Mouse (Mus musculus) liver, postnatal 0 days (tissue): ENCODE measurements around the gene Fam84a. TPM values are rescaled to one million over a fixed set of nuclear protein-coding genes. Genes with fewer than 3 reads are reported as not detected.

Experiments used
- ATAC-seq: fragments of 200-750 bp; cut with Nextera tagmentation; 2 replicates; pipeline ENCODE4 v1.8.0; 2017; ENCODE audit warnings: mild to moderate bottlenecking, moderate library complexity
- DNase-seq: peaks from one replicate; pipeline ENCODE4 v3.0.0-alpha.2; 2016
- H3K27ac ChIP-seq: fragments of 300-500 bp; sonication (generic); 2 replicates; pipeline ENCODE4 v1.5.1; 2014; ENCODE audit warnings: antibody characterized with exemption, moderate library complexity, mild to moderate bottlenecking, low read depth
- H3K27me3 ChIP-seq: fragments of 300-500 bp; sonication (generic); 2 replicates; pipeline ENCODE4 v1.6.1; 2014; ENCODE audit warnings: low read length, control low read depth, mixed read lengths; ENCODE audit not compliant: insufficient read depth
- H3K36me3 ChIP-seq: fragments of 300-500 bp; sonication (generic); replicated peaks from 2 replicates; pipeline ENCODE4 v1.6.1; 2014; ENCODE audit warnings: mild to moderate bottlenecking, control low read depth, low read length, moderate library complexity, mixed read lengths; ENCODE audit not compliant: insufficient read depth
- H3K4me1 ChIP-seq: fragments of 300-500 bp; sonication (generic); 2 replicates; pipeline ENCODE4 v1.6.1; 2014; ENCODE audit warnings: antibody characterized with exemption, mild to moderate bottlenecking, control low read depth; ENCODE audit not compliant: insufficient read depth
- H3K4me2 ChIP-seq: fragments of 300-500 bp; sonication (generic); 2 replicates; pipeline ENCODE4 v1.6.1; 2014; ENCODE audit warnings: low read depth, mild to moderate bottlenecking, low read length, moderate library complexity, mixed read lengths
- H3K4me3 ChIP-seq: fragments of 300-500 bp; sonication (generic); 2 replicates; pipeline ENCODE4 v1.5.1; 2014; ENCODE audit warnings: low read depth, low read length
- H3K9ac ChIP-seq: fragments of 300-500 bp; sonication (generic); replicated peaks from 2 replicates; pipeline ENCODE4 v1.6.1; 2014; ENCODE audit warnings: mild to moderate bottlenecking, moderate library complexity
- H3K9me3 ChIP-seq: fragments of 300-500 bp; sonication (generic); 2 replicates; pipeline ENCODE4 v1.6.1; 2016; ENCODE audit warnings: mild to moderate bottlenecking, control low read depth, low read length, mixed read lengths
- CTCF ChIP-seq: sonication (generic); IDR thresholded peaks from 2 replicates; pipeline ENCODE4 v1.5.1; 2016; ENCODE audit warnings: antibody characterized with exemption, low read depth
- EP300 ChIP-seq: IDR thresholded peaks from 2 replicates; pipeline ENCODE4 v1.6.1; 2016; ENCODE audit warnings: antibody characterized with exemption, low read depth, mild to moderate bottlenecking
- WGBS: fragments of 180-500 bp; shearing (Covaris S2); extraction: QIAGEN DNeasy Blood & Tissue Kit; methylation state at CpG from one replicate; pipeline ENCODE4 v1.1.7; 2014; ENCODE audit not compliant: insufficient replicate concordance; 5-methylcytosine and 5-hydroxymethylcytosine counted together
- polyA plus RNA-seq: library from polyadenylated mRNA; unstranded; fragments of >200 nt; fragmentation: Nextera tagmentation; extraction: Ambion mirVana; gene quantifications from 2 replicates; pipeline ENCODE4 v1.2.1, GENCODE M21; 2015

The Fam84a gene
- 3.1 and 3.5 TPM in 2 replicates for polyA plus RNA-seq

DNA sequence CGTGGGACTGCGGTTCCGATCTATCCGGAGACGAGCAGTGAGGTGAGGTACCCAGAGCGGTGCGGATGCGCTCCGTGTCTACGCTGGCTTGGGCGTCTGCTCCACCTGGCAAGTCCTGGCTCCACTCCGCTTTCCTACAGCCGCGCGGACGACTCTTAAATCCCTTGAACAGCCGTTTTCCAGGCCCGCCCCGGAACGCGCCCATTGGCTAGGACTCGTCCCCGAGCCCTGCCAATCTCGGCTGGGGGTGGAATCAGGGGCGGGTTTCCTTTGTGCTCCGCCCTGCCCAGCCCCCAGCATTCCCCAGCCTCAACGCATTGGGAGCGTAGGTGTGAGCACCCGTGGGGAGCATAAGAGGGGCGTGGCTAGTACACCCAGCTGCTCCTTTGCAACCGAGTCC is at the start of gene Fam84a:
Fam84a (minus strand) TSS at position 134 of the 400 bp plus-strand sequence.
- peaks cover 30% of the 10 kb centered on the region for H3K27me3 ChIP-seq
- peak; percentile 94 for ATAC-seq
- 5% methylated on average over 31 of the region's 31 CpGs for WGBS

DNA sequence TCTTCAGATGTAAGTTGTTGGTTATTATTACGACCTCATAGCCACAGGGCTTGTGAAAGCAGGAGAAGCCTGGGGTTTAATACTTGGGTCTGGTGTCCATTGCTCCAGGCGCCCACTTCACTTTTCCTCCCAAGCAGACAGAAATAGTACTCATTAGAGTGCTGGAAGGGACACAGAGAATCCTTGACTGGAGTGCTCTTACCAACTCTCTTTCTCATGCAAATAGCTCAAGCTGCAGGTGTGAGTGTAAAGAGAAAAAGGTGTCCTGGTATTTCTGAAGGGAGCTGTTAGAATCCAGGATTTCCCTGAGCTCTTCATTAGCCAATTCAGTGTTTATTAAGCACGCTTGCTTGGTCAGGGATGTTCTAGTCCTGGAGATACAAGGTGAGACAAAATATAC is 43.6 kb upstream of the Fam84a start:
- TF ChIP-seq EP300 = no peak
- Histone ChIP-seq H3K9me3 (no peaks in the 10 kb centered on the region), H3K27ac (no peak overlapping the region), H3K4me2 (no peak overlapping the region), H3K4me3 (no peak overlapping the region), H3K9ac (no peak overlapping the region), H3K4me1 (no peaks in the 10 kb centered on the region), H3K27me3 (no peaks in the 10 kb centered on the region), H3K36me3 (no peaks in the 10 kb centered on the region)
- no peak for ATAC-seq
- DNase-seq = no peak
- 54% methylated on average over 3 of the region's 3 CpGs for WGBS

More for the DNA sequence above, at the start of gene Fam84a:
- DNase-seq = peak; percentile 83
- H3K9ac ChIP-seq = no peak within 1 kb of the TSS
- peak within 1 kb of the TSS; percentile 76 for H3K4me2 ChIP-seq
- H3K27ac ChIP-seq = no peak within 1 kb of the TSS
- TF ChIP-seq EP300 (no peak), CTCF (no peak)
- H3K36me3 ChIP-seq = no peaks in the 10 kb centered on the region
- no peaks in the 10 kb centered on the region for H3K9me3 ChIP-seq
- H3K4me1 ChIP-seq = peaks cover 4% of the 10 kb centered on the region; the same call in 1 of the 2 replicates
- peak within 1 kb of the TSS; percentile 53 for H3K4me3 ChIP-seq

DNA sequence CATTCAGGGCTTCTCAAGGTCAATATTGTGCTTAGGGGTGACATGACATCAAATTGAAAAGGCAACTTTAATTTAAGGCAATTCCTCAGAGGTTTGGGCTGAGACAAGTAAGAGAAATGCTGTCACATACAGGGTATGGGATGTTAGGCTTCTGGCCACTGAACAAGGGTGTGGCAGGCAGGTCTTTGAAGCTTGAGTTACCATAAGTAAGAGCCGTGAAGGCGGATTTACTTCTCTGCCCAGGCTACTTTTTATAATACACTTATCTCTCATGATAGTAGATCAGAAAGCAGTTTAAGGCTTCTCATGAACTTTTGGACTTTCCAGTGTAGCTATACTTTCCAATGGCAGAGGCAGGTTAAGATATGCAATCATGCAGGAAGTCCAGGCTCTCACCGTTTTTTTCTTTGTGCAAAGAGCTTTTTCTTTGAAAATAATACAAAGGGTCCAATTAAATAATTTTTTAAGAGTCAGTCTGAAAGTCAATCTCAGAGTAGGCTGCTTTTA is 34.9 kb upstream of the Fam84a start:
- TF ChIP-seq EP300 (no peak), CTCF (no peak)
- Histone ChIP-seq H3K4me3 (no peak overlapping the region), H3K36me3 (no peaks in the 10 kb centered on the region), H3K27ac (no peak overlapping the region), H3K4me1 (no peaks in the 10 kb centered on the region), H3K9ac (no peak overlapping the region), H3K4me2 (no peak overlapping the region), H3K9me3 (no peaks in the 10 kb centered on the region), H3K27me3 (no peaks in the 10 kb centered on the region)
- DNase-seq (no peak), ATAC-seq (no peak)
- 73% methylated on average over 3 of the region's 3 CpGs for WGBS

DNA sequence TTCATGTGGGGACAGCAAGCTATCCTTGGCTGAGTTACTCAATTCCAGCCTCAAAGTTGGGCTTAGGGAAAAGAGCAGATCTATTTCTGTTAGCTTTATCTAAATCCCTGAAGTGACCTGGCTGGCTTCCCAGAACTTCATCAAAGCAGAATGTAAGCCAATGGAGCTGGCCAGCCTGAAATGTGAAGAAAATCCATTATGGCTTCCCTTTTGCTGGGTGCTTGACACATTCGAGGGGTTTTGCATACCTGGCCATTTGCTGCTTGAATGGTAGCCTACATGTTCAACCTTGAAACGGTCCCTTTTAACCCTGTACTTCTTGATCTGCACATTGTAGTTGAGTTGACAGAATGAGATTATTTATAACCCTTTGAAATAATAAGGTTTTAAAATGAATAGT is 13.9 kb upstream of the Fam84a start:
- H3K36me3 ChIP-seq = no peaks in the 10 kb centered on the region
- TF ChIP-seq CTCF (no peak), EP300 (no peak)
- no peak overlapping the region for H3K4me2 ChIP-seq
- DNase-seq = peak; percentile 12
- no peak overlapping the region for H3K9ac ChIP-seq
- no peak for ATAC-seq
- H3K27me3 ChIP-seq = no peaks in the 10 kb centered on the region
- no peak overlapping the region for H3K4me3 ChIP-seq
- 51% methylated on average over 2 of the region's 2 CpGs for WGBS
- H3K9me3 ChIP-seq = no peaks in the 10 kb centered on the region
- no peaks in the 10 kb centered on the region for H3K4me1 ChIP-seq
- no peak overlapping the region for H3K27ac ChIP-seq

DNA sequence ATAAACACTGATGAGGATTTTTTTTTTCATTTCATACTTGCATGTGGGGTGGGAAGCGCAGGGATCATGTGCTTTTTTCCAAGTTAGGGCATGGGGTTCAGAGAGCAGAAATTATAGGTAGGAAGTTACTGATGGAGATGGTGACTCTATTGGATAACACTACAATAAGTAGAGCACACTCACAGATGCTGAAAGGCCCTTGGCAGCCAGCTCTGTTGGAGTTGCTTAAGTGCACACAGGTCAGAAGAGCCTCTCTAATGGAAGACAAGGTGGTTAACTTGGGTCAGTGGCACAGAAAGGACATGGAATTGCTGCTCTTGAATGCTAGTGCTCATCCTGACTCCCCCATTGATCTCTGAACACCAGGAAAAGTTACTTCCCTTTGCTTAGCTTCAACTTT is 13.1 kb upstream of the Fam84a start:
- H3K27ac ChIP-seq = no peak overlapping the region
- no peak for TF ChIP-seq EP300
- no peak for TF ChIP-seq CTCF
- H3K27me3 ChIP-seq = no peaks in the 10 kb centered on the region
- 74% methylated on average over 1 of the region's 1 CpGs for WGBS
- DNase-seq = no peak
- H3K9me3 ChIP-seq = no peaks in the 10 kb centered on the region
- no peak for ATAC-seq
- H3K4me2 ChIP-seq = no peak overlapping the region
- no peaks in the 10 kb centered on the region for H3K36me3 ChIP-seq
- H3K4me3 ChIP-seq = no peak overlapping the region
- H3K9ac ChIP-seq = no peak overlapping the region
- no peaks in the 10 kb centered on the region for H3K4me1 ChIP-seq

DNA sequence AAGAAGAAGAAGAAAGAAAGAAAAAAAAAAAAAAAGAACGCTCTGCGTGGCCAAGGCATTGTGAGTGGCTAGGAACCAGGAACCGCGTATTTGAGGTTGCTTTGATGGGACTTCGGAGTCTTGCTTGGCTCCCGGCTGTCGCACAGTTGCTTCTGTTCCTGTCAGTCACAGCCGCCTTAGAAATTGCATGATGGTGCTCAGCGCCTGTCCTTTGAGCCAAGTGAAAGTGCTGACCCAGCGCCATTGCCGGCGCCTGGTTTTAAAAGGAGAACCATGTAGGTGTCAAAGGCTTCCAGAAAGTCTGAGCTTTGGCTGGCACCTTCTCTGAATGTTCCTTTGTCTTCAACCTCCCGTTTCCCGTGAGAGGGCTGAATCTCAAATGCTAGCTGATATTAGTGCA is 572 bp upstream of the Fam84a start:
- TF ChIP-seq CTCF = no peak
- TF ChIP-seq EP300 = no peak
- WGBS = under 1% methylated on average over 14 of the region's 14 CpGs
- Histone ChIP-seq H3K27me3 (peaks cover 30% of the 10 kb centered on the region), H3K27ac (no peak overlapping the region), H3K9ac (no peak overlapping the region), H3K9me3 (no peaks in the 10 kb centered on the region), H3K4me1 (peaks cover 4% of the 10 kb centered on the region; the same call in 1 of the 2 replicates), H3K4me2 (peak overlapping the region; percentile 76), H3K4me3 (peak overlapping the region; percentile 53), H3K36me3 (no peaks in the 10 kb centered on the region)
- DNase-seq (peak; percentile 21), ATAC-seq (no peak)
